Mouse (Mus musculus) left cerebral cortex, postnatal 14 days (tissue): ENCODE measurements around the gene Zfyve19. TPM values are rescaled to one million over a fixed set of nuclear protein-coding genes. Genes with fewer than 3 reads are reported as not detected.

ENCODE experiments used
- DNase-seq, 2 experiments: peaks; one replicate each; pipeline ENCODE4 v3.0.0; 2021 to 2022; ENCODE audit warnings: low spot score in 2 of 2, mixed read lengths in 1 of 2
- intact Hi-C: fragments of 180-260 bp; cut with DNase I; formaldehyde crosslinking; loops from one replicate; pipeline ENCODE4 v1.15.1; 2025
- total RNA-seq, 2 experiments: library from RNA; stranded (reverse); gene quantifications; 2 replicates each; pipeline ENCODE4 v1.2.3; 2021

Zfyve19 gene
- total RNA-seq, 2 experiments from 2014 or later, result 28.8 to 36.8 TPM

GRCm38 (mm10) chr2:119242548-119242947, 34.1 kb downstream of the Zfyve19 start:
- intact Hi-C loops, result no loop called here
- DNase-seq, result no peak

GRCm38 (mm10) chr2:119245246-119245645, 36.8 kb downstream of the Zfyve19 start:
- no peak for DNase-seq
- intact Hi-C loops, result no loop called here

- peak; percentile 17 to 46 for DNase-seq
- intact Hi-C loops, result no loop called here
Measured at GRCm38 (mm10) chr2:119247904-119248303, 39.5 kb downstream of the Zfyve19 start.

- intact Hi-C loops, result loop anchor here (2.0 kb wide), 1 partner anchor 39 kb away; the partner anchor contains the start of gene Vps18
- DNase-seq, result no peak
Measured at GRCm38 (mm10) chr2:119249592-119250061, 41.2 kb downstream of the Zfyve19 start.

- no peak for DNase-seq
- intact Hi-C loops, result loop anchor here (2.0 kb wide), 1 partner anchor 38 kb away; the partner anchor contains the start of gene Vps18
Measured at GRCm38 (mm10) chr2:119250377-119250776, 42.0 kb downstream of the Zfyve19 start.

GRCm38 (mm10) chr2:119250826-119251478, 42.5 kb downstream of the Zfyve19 start:
- intact Hi-C loops, result loop anchor here (2.0 kb wide), 1 partner anchor 38 kb away; the partner anchor contains the start of gene Vps18
- peak; percentile 60 to 79 for DNase-seq

GRCm38 (mm10) chr2:119254976-119255375, 46.6 kb downstream of the Zfyve19 start:
- intact Hi-C loops, result no loop called here
- no peak for DNase-seq

GRCm38 (mm10) chr2:119260518-119260917, 52.1 kb downstream of the Zfyve19 start:
- intact Hi-C loops, result no loop called here
- no peak for DNase-seq

GRCm38 (mm10) chr2:119261326-119261725, 52.9 kb downstream of the Zfyve19 start:
- no peak for DNase-seq
- intact Hi-C loops, result no loop called here

- intact Hi-C loops, result no loop called here
- DNase-seq, result no peak
Measured at GRCm38 (mm10) chr2:119262978-119263377, 54.6 kb downstream of the Zfyve19 start.

GRCm38 (mm10) chr2:119263813-119264212, 55.4 kb downstream of the Zfyve19 start:
- no peak for DNase-seq
- intact Hi-C loops, result no loop called here

Other genes starting within 250 kb of the Zfyve19 start
- gene Ccdc32, start 179.2 kb upstream of the Zfyve19 start, total RNA-seq, result 10 to 100 TPM; 60.2 TPM
- 1 to 10 TPM; 5.5 to 6.6 TPM for gene Rpusd2, start 173.8 kb upstream of the Zfyve19 start, total RNA-seq
- under 1 TPM; 0.29 to 0.63 TPM for gene Knl1, start 161.5 kb upstream of the Zfyve19 start, total RNA-seq
- gene Rad51, start 95.8 kb upstream of the Zfyve19 start, total RNA-seq, result 1 to 10 TPM; 1.5 to 3.3 TPM
- 10 to 100 TPM; 49.0 to 49.3 TPM for gene Rmdn3, start 51.6 kb upstream of the Zfyve19 start, total RNA-seq
- gene Gchfr, start 40.8 kb upstream of the Zfyve19 start, total RNA-seq, result not detected
- not detected for gene Gm14137, start 34.1 kb upstream of the Zfyve19 start, total RNA-seq
- gene Dnajc17, start 178 bp downstream of the Zfyve19 start, total RNA-seq, result 10 to 100 TPM; 17.4 to 18.2 TPM
- not detected for gene Ppp1r14d, start 21.3 kb downstream of the Zfyve19 start, total RNA-seq
- gene Spint1, start 28.7 kb downstream of the Zfyve19 start, total RNA-seq, result under 1 TPM; 0.59 to 0.61 TPM
- gene Rhov, start 62.7 kb downstream of the Zfyve19 start, total RNA-seq, result 1 to 10 TPM; 9.5 to 9.9 TPM
- gene Vps18, start 80.1 kb downstream of the Zfyve19 start, total RNA-seq, result 10 to 100 TPM; 40.2 to 40.5 TPM
- gene Dll4, start 117.2 kb downstream of the Zfyve19 start, total RNA-seq, result 1 to 10 TPM; 4.0 to 5.0 TPM
- 1 to 10 TPM; 8.9 to 9.0 TPM for gene Chac1, start 142.6 kb downstream of the Zfyve19 start, total RNA-seq